Mouse (Mus musculus) liver, embryonic 14.5 days (tissue): ENCODE data around the gene Ptk7. TPM values are rescaled to one million over a fixed set of nuclear protein-coding genes. Genes with fewer than 3 reads are reported as not detected.

ENCODE experiments used
- ATAC-seq: fragments of 200-750 bp; cut with Nextera tagmentation; 2 replicates; pipeline ENCODE4 v1.8.0; 2017; ENCODE audit warnings: moderate number of reproducible peaks, mild to moderate bottlenecking, moderate library complexity; ENCODE audit not compliant: insufficient read depth
- DNase-seq, 3 experiments: peaks; one replicate each; pipeline ENCODE4 v3.0.0-alpha.2; 2012 to 2013; ENCODE audit warnings: low read depth in 3 of 3, low spot score in 3 of 3
- H3K27ac ChIP-seq: fragments of 300-500 bp; sonication (generic); 2 replicates; pipeline ENCODE4 v1.5.1; 2014; ENCODE audit warnings: moderate library complexity, mild to moderate bottlenecking, control low read depth, inconsistent platforms
- H3K27me3 ChIP-seq: fragments of 300-500 bp; sonication (generic); 2 replicates; pipeline ENCODE4 v1.6.1; 2014; ENCODE audit warnings: mild to moderate bottlenecking, low read length, moderate library complexity; ENCODE audit not compliant: control insufficient read depth, insufficient read depth
- H3K36me3 ChIP-seq: fragments of 300-500 bp; sonication (generic); replicated peaks from 2 replicates; pipeline ENCODE4 v1.6.1; 2014; ENCODE audit warnings: low read depth; ENCODE audit not compliant: control insufficient read depth, insufficient read depth
- H3K4me1 ChIP-seq, 2 experiments: fragments of 200-500 bp in 1 of 2; fragments of 300-500 bp in 1 of 2; sonication (generic) in 1 of 2; replicated peaks; 2 replicates each; pipeline ENCODE4 v1.6.1; 2012 to 2014; ENCODE audit warnings: antibody characterized with exemption in 1 of 2, inconsistent platforms in 1 of 2, low read length in 1 of 2; ENCODE audit not compliant: control insufficient read depth in 2 of 2, insufficient read depth in 2 of 2
- H3K4me2 ChIP-seq: fragments of 300-500 bp; sonication (generic); 2 replicates; pipeline ENCODE4 v1.6.1; 2014; ENCODE audit warnings: low read depth, mild to moderate bottlenecking, control low read depth, moderate library complexity
- H3K4me3 ChIP-seq, 2 experiments: fragments of 200-500 bp in 1 of 2; fragments of 300-500 bp in 1 of 2; sonication (generic) in 1 of 2; 2 replicates each; pipeline ENCODE4 v1.5.1; 2012 to 2014; ENCODE audit warnings: low read depth in 2 of 2, low read length in 2 of 2, mild to moderate bottlenecking in 2 of 2, control low read depth in 1 of 2, inconsistent platforms in 1 of 2, moderate library complexity in 1 of 2; ENCODE audit not compliant: insufficient read depth in 1 of 2
- H3K9ac ChIP-seq: fragments of 300-500 bp; sonication (generic); replicated peaks from 2 replicates; pipeline ENCODE4 v1.6.1; 2014; ENCODE audit warnings: mild to moderate bottlenecking, control low read depth, moderate library complexity
- H3K9me3 ChIP-seq: fragments of 300-500 bp; sonication (generic); 2 replicates; pipeline ENCODE4 v1.6.1; 2016; ENCODE audit warnings: low read length, mixed read lengths; ENCODE audit not compliant: control insufficient read depth
- CTCF ChIP-seq: IDR thresholded peaks from 2 replicates; pipeline ENCODE4 v1.5.1; 2016; ENCODE audit warnings: antibody characterized with exemption, low read depth, control low read depth
- EP300 ChIP-seq: IDR thresholded peaks from 2 replicates; pipeline ENCODE4 v1.6.1; 2016; ENCODE audit warnings: antibody characterized with exemption, low read depth
- WGBS: fragments of 180-500 bp; shearing (Covaris S2); extraction: QIAGEN DNeasy Blood & Tissue Kit; methylation state at CpG from one replicate; pipeline ENCODE4 v1.1.7; 2014; ENCODE audit not compliant: insufficient replicate concordance; 5-methylcytosine and 5-hydroxymethylcytosine counted together
- polyA plus RNA-seq, 2 experiments: library from polyadenylated mRNA; depleted of rRNA in 1 of 2; stranded (reverse) in 1 of 2; unstranded in 1 of 2; fragments of >200 nt; fragmentation: Nextera tagmentation in 1 of 2; extraction: Ambion mirVana in 1 of 2; gene quantifications; 2 replicates each; pipeline versions ENCODE4 v1.2.1 to v1.2.3; 2012 to 2014

The Ptk7 gene
- polyA plus RNA-seq, 2 experiments = 3.0 to 3.6 TPM

GRCm38 (mm10) chr17:46549642-46550041 is 79.7 kb downstream of the Ptk7 start:
- Histone ChIP-seq H3K27ac (no peak overlapping the region), H3K27me3 (peaks cover 22% of the 10 kb centered on the region), H3K9ac (no peak overlapping the region), H3K36me3 (peaks cover 13% of the 10 kb centered on the region), H3K4me1 (peaks cover 9 to 19% of the 10 kb centered on the region in 2 experiments), H3K4me3 (no peak overlapping the region), H3K9me3 (no peaks in the 10 kb centered on the region), H3K4me2 (no peak overlapping the region)
- WGBS = 84% methylated on average over 9 of the region's 9 CpGs
- TF ChIP-seq EP300 = no peak
- TF ChIP-seq CTCF = no peak
- ATAC-seq = no peak
- no peak for DNase-seq

GRCm38 (mm10) chr17:46549193-46549592 is 80.1 kb downstream of the Ptk7 start:
- Histone ChIP-seq H3K4me1 (peaks cover 5 to 14% of the 10 kb centered on the region in 2 experiments), H3K27me3 (peaks cover 22% of the 10 kb centered on the region), H3K9me3 (no peaks in the 10 kb centered on the region), H3K9ac (no peak overlapping the region), H3K4me3 (no peak overlapping the region), H3K36me3 (peaks cover 13% of the 10 kb centered on the region), H3K27ac (no peak overlapping the region), H3K4me2 (no peak overlapping the region)
- no peak for ATAC-seq
- 52% methylated on average over 8 of the region's 8 CpGs for WGBS
- no peak for DNase-seq
- TF ChIP-seq EP300 (no peak), CTCF (peak; percentile 77)

DNA sequence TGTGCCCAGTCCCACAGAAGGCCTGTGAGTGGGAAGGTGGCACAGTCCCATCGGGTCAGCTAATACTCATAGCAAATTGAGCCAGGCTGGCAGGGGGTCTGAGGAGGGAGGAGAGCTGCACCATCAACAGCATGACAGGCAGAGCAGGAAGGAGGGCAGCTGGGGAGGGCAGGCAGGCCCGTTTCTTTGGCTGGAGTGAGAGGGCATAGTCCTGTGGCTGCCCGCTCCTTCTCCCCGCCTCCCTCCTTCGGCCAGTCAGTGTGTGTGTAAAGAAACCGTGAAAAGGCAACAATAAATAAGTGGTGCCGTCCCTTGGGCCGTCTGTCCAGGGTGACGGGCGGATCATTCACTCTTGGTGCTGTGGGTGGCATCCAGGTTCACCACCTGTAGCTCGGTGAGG is 80.6 kb downstream of the Ptk7 start:
- Histone ChIP-seq H3K4me2 (no peak overlapping the region), H3K9ac (no peak overlapping the region), H3K36me3 (peaks cover 13% of the 10 kb centered on the region), H3K9me3 (no peaks in the 10 kb centered on the region), H3K4me3 (no peak overlapping the region), H3K27ac (no peak overlapping the region), H3K4me1 (peaks cover 5 to 10% of the 10 kb centered on the region in 2 experiments; a peak in 3 of 4 replicates), H3K27me3 (peaks cover 22% of the 10 kb centered on the region)
- TF ChIP-seq CTCF = no peak
- no peak for TF ChIP-seq EP300
- DNase-seq (no peak), ATAC-seq (no peak)
- WGBS = 67% methylated on average over 11 of the region's 11 CpGs

GRCm38 (mm10) chr17:46547923-46548322 is 81.4 kb downstream of the Ptk7 start:
- ATAC-seq (no peak), DNase-seq (no peak)
- 56% methylated on average over 3 of the region's 3 CpGs for WGBS
- Histone ChIP-seq H3K4me3 (no peak overlapping the region), H3K4me1 (peaks cover under 1 to 3% of the 10 kb centered on the region in 2 experiments; a peak in 2 of 4 replicates), H3K9me3 (no peaks in the 10 kb centered on the region), H3K36me3 (peaks cover 13% of the 10 kb centered on the region), H3K9ac (no peak overlapping the region), H3K4me2 (no peak overlapping the region), H3K27ac (no peak overlapping the region), H3K27me3 (peaks cover 22% of the 10 kb centered on the region)
- TF ChIP-seq EP300 = no peak
- TF ChIP-seq CTCF = no peak

DNA sequence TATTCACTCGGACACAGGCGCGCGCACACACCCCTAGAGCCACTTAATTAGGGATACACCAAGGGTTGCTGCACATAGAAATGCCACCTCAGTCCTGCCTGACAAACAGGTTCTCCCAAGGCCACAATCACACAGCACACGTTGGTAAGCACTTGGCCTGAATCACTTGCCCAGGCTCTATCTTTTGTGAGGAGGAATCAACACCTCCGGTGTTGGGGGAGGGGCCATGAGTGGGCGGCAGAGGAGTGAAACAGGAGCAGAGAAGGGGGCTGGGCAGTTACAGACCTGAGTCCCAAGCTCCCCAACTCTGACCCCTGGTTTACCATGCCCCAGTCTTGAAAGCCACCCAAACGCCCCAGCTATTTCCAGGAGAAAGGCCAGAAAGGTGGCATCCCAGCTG is 82.3 kb downstream of the Ptk7 start:
- Histone ChIP-seq H3K27ac (no peak overlapping the region), H3K4me1 (no peaks in the 10 kb centered on the region), H3K9me3 (no peaks in the 10 kb centered on the region), H3K4me2 (no peak overlapping the region), H3K9ac (no peak overlapping the region), H3K27me3 (peaks cover 22% of the 10 kb centered on the region), H3K36me3 (peaks cover 13% of the 10 kb centered on the region), H3K4me3 (no peak overlapping the region)
- no peak for ATAC-seq
- TF ChIP-seq CTCF (no peak), EP300 (no peak)
- WGBS = 33% methylated on average over 8 of the region's 8 CpGs
- DNase-seq = no peak
